Mouse (Mus musculus) spleen, postnatal 10 days (tissue): ENCODE data around the gene Fat3.

Experiments
- DNase-seq, 2 experiments: peaks; one replicate each; pipeline ENCODE4 v3.0.0; 2021 to 2022; ENCODE audit warnings: low spot score in 2 of 2

Gene Fat3

GRCm38 (mm10) chr9:15880160-15880603, 620.9 kb downstream of the Fat3 start:
- DNase-seq, result no peak

DNA sequence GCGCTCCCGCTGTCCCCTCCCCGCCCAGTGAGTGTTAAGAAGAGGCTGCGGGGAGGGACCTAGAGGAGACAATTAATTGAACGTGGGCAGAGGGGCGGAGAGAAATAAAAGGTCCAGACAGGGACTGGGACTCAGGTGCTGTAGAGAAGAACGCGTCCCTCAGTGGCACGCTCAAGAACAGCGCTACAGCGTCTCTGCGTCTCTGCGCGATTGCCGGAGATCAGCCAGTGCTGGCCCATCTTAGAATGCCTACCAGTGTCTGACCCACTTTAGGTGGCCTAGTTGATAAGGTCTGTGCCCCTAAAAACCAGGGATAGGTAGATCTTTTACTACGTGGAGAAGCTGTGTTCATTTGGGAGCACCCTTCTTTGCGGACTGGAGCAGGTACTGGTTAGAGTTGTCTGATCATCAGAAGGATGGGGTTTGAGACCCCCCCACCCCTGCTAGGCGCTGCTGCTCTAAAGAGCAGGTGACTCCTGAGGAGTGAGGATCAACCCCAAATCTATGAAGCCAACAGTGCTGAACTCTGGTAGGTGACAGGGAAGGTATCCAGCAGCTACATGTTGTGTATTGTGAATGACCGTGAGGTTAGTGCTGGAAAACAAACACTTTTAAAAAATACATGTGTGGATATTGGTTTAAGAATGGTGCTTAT, 626.5 kb downstream of the Fat3 start, which contains the start of gene Mtnr1b:
TSS of gene Mtnr1b (minus strand) at position 51 of the 655 bp plus-strand sequence.
- DNase-seq, result no peak

GRCm38 (mm10) chr9:15870013-15870412, 631.1 kb downstream of the Fat3 start:
- DNase-seq, result no peak

DNA sequence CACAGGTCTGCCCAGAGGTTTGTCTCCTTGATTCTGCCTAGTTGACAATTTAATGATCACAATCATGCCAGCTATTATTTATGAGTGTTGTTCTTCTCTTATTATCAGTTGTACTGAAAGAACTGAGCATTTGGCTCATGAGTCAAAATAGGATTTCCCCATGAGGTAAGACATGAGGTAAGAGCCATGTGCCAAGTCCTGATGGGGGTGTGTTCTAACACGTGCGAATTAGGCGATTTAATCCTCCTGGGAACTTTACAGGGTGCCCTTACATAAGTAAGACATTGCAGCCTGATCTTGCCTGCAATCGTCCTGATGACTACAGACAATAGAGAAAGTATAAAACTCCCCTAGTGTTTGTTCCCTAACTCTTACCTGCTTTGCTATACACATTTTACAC, 631.6 kb downstream of the Fat3 start:
- DNase-seq, result no peak

- no peak for DNase-seq
Observed at GRCm38 (mm10) chr9:15866280-15867072, 634.6 kb downstream of the Fat3 start.

DNA sequence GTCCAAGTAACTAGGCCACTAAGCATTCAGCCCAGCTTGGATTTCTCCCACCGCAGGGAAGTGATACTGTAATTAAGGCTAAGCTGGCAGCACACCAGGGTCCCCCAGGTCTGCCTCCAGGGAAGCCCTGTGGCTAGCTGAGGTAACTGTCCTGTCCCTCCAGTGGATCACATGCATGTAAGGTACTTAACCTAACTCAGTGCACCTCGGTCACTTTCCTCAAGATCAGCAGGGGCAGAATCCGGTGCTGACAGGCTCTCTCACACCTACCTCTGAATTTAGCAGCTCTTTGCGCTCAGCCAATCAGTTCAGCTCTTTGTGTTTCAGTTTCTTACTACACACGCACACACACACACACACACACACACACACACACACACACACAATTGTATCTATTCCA, 639.7 kb downstream of the Fat3 start:
- no peak for DNase-seq
